Mouse (Mus musculus) limb, embryonic 13.5 days (tissue): ENCODE data around the gene Aldh3a1. TPM values are rescaled to one million over a fixed set of nuclear protein-coding genes. Genes with fewer than 3 reads are reported as not detected.
"Not testable (repeated sequence)": the region's sequence is repeated elsewhere in the genome, so short reads cannot be mapped to it uniquely, and the experiment has no call there.

Experiments used
- ATAC-seq: fragments of 200-750 bp; cut with Nextera tagmentation; 2 replicates; pipeline ENCODE4 v1.8.0; 2017; ENCODE audit warnings: low read depth, moderate number of reproducible peaks, moderate TSS enrichment; ENCODE audit not compliant: low FRiP score
- H3K27ac ChIP-seq: fragments of 300-500 bp; sonication (generic); 2 replicates; pipeline ENCODE4 v1.5.1; 2015; ENCODE audit warnings: inconsistent platforms, mild to moderate bottlenecking, moderate library complexity
- H3K27me3 ChIP-seq: fragments of 300-500 bp; sonication (generic); 2 replicates; pipeline ENCODE4 v1.6.1; 2015; ENCODE audit warnings: mild to moderate bottlenecking, inconsistent platforms
- H3K36me3 ChIP-seq: fragments of 300-500 bp; sonication (generic); 2 replicates; pipeline ENCODE4 v1.6.1; 2015; ENCODE audit warnings: inconsistent platforms, mild to moderate bottlenecking, moderate library complexity
- H3K4me1 ChIP-seq: fragments of 300-500 bp; sonication (generic); 2 replicates; pipeline ENCODE4 v1.6.1; 2015; ENCODE audit warnings: inconsistent platforms
- H3K4me2 ChIP-seq: fragments of 300-500 bp; sonication (generic); replicated peaks from 2 replicates; pipeline ENCODE4 v1.6.1; 2015; ENCODE audit warnings: inconsistent platforms, mild to moderate bottlenecking, moderate library complexity
- H3K4me3 ChIP-seq: fragments of 300-500 bp; sonication (generic); 2 replicates; pipeline ENCODE4 v1.5.1; 2015; ENCODE audit warnings: moderate library complexity, mild to moderate bottlenecking, inconsistent platforms
- H3K9ac ChIP-seq: fragments of 300-500 bp; sonication (generic); 2 replicates; pipeline ENCODE4 v1.6.1; 2015; ENCODE audit warnings: mild to moderate bottlenecking, inconsistent platforms
- H3K9me3 ChIP-seq: fragments of 300-500 bp; sonication (generic); 2 replicates; pipeline ENCODE4 v1.6.1; 2016; ENCODE audit warnings: inconsistent platforms
- WGBS: fragments of 180-500 bp; shearing (Covaris S2); methylation state at CpG from one replicate; pipeline ENCODE4 v1.1.7; 2015; 5-methylcytosine and 5-hydroxymethylcytosine counted together
- polyA plus RNA-seq: library from polyadenylated mRNA; unstranded; fragments of >200 nt; fragmentation: Nextera tagmentation; extraction: Ambion mirVana; gene quantifications from 2 replicates; pipeline ENCODE4 v1.2.1, GENCODE M21; 2015

Aldh3a1 gene
- 0.36 and 0.43 TPM in 2 replicates for polyA plus RNA-seq

DNA sequence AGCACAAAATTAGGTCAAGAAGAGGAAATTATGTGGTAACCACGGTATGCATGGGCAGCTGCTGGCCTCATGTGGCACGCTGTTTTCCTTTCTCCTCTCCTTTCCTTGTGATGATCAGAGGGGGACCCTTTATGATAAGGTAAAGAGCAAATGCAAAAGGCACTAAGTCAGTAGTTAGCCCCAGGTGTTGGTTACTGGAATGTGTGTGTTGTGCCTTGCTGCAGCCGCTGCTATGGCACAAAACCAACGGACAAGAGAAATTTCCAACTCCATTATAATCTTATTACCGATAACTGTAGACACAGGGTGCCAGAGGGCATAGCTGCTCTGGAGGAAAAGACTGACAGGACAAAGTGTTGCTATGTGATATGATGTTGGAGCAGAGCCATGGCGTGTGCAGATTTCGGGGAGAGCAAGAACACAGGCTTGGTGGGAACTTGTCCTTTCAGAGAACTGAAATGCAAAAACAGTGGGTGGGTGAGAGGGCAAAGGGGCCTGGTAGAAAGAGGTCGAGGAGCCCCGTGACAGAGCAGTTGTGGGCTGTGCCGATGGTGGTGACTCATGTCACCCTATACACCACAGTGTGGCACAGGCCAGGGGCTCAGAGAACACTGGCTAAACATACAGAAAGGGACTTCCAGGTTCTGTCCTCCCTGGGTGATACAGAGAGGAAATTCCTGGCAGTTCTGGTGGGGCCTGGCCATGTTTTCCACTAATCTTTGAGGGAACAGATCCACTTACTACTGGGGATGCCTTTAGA, at the start of gene Aldh3a1:
Gene Aldh3a1 (plus strand): TSS at position 51 of the 760 bp plus-strand sequence.
- Histone ChIP-seq H3K27ac (peak within 1 kb of the TSS; percentile 56), H3K9ac (0 out of 2 replicates have a peak within 1 kb of the TSS, but pooled peaks have one; percentile 8), H3K4me2 (no peak within 1 kb of the TSS), H3K4me1 (peaks cover 29% of the 10 kb centered on the region), H3K9me3 (no peaks in the 10 kb centered on the region), H3K36me3 (no peaks in the 10 kb centered on the region), H3K4me3 (no peak within 1 kb of the TSS), H3K27me3 (peaks cover 19% of the 10 kb centered on the region)
- no peak for ATAC-seq
- 34% methylated on average over 10 of the region's 10 CpGs for WGBS

- Histone ChIP-seq H3K36me3 (peaks cover 100% of the 10 kb centered on the region), H3K4me1 (no peaks in the 10 kb centered on the region), H3K4me3 (no peak overlapping the region), H3K27ac (no peak overlapping the region), H3K27me3 (no peaks in the 10 kb centered on the region), H3K9me3 (no peaks in the 10 kb centered on the region), H3K4me2 (no peak overlapping the region), H3K9ac (no peak overlapping the region)
- ATAC-seq = no peak
- 85% methylated on average over 3 of the region's 3 CpGs for WGBS
Measured at GRCm38 (mm10) chr11:61158141-61158540, 49.2 kb upstream of the Aldh3a1 start.

GRCm38 (mm10) chr11:61159796-61160732, 47.3 kb upstream of the Aldh3a1 start:
- Histone ChIP-seq H3K36me3 (peaks cover 100% of the 10 kb centered on the region), H3K4me1 (no peaks in the 10 kb centered on the region), H3K9me3 (no peaks in the 10 kb centered on the region), H3K4me3 (no peak overlapping the region), H3K27ac (no peak overlapping the region), H3K9ac (no peak overlapping the region), H3K27me3 (no peaks in the 10 kb centered on the region), H3K4me2 (no peak overlapping the region)
- ATAC-seq = no peak
- 83% methylated on average over 11 of the region's 11 CpGs for WGBS

GRCm38 (mm10) chr11:61161121-61161520, 46.2 kb upstream of the Aldh3a1 start:
- no peak overlapping the region for H3K27ac ChIP-seq
- no peaks in the 10 kb centered on the region for H3K9me3 ChIP-seq
- no peak overlapping the region for H3K9ac ChIP-seq
- H3K4me1 ChIP-seq = no peaks in the 10 kb centered on the region
- WGBS = 91% methylated on average over 13 of the region's 13 CpGs
- H3K4me2 ChIP-seq = no peak overlapping the region
- peaks cover 100% of the 10 kb centered on the region for H3K36me3 ChIP-seq
- no peak overlapping the region for H3K4me3 ChIP-seq
- H3K27me3 ChIP-seq = no peaks in the 10 kb centered on the region
- ATAC-seq = no peak

DNA sequence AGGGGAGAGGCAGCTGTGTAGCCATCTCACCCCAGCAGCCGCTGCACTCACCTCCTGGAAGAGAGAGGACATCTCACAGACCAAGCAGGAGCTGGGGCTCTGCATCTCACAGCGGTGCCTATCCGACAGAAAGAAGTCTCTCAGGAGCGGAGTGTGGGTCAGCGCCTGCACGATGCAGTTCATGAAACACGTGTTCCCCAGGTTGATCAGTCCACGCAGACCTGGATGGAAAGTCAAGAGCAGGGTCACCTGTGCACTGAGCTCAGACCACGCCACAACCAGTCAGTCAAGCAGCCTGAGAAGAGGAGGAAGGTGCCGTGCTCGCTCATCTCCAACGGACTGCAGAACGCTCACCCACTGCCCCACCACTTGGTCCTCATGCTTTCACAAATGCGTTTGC, 44.6 kb upstream of the Aldh3a1 start:
- H3K36me3 ChIP-seq = peaks cover 100% of the 10 kb centered on the region
- no peak overlapping the region for H3K27ac ChIP-seq
- no peaks in the 10 kb centered on the region for H3K4me1 ChIP-seq
- no peak overlapping the region for H3K4me3 ChIP-seq
- H3K27me3 ChIP-seq = no peaks in the 10 kb centered on the region
- H3K9ac ChIP-seq = no peak overlapping the region
- 97% methylated on average over 14 of the region's 14 CpGs for WGBS
- no peaks in the 10 kb centered on the region for H3K9me3 ChIP-seq
- ATAC-seq = no peak
- H3K4me2 ChIP-seq = no peak overlapping the region

DNA sequence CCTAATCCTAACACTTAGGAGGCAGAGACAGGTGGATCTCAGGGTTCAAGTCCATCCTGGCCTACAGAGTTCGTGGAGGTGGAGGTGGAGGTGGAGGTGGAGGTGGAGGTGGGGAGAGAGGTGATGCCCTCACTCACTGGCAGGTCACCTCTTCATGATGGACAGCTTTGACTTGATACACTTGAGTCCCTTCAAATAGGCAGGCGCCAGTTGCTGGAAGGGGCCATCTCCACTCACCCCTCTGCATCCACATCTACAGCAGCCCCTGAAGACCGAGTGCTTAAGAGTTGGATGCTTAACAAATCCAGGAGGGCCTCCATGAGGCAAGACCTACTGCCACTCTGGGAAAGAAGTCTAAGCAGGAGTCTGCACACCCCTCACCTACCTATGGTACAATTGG, 44.0 kb upstream of the Aldh3a1 start:
- Histone ChIP-seq H3K4me2 (no peak overlapping the region), H3K27ac (no peak overlapping the region), H3K27me3 (no peaks in the 10 kb centered on the region), H3K4me3 (no peak overlapping the region), H3K4me1 (no peaks in the 10 kb centered on the region), H3K36me3 (peaks cover 99% of the 10 kb centered on the region), H3K9ac (no peak overlapping the region), H3K9me3 (no peaks in the 10 kb centered on the region)
- WGBS = 88% methylated on average over 3 of the region's 3 CpGs
- no peak for ATAC-seq

DNA sequence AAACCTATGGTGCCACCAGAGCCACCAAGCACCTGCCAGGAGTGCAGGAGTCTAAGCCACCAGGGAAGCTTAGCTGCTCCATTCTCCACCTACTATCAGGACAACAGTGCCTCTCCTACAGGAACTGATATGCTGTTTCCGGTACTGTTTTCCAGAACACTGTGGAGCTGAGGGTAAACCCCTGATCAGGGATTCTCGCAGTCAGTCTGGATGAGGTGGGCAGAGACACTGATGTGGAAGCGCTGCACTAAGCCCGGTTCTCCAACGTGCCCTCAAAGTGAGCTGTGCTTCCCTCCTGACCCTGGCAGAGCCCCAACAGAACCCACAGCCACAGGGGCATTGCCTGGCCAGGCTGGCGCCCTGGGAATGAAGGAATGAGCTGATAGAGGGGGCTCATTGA, 43.0 kb upstream of the Aldh3a1 start:
- no peaks in the 10 kb centered on the region for H3K27me3 ChIP-seq
- no peak overlapping the region for H3K4me2 ChIP-seq
- H3K4me1 ChIP-seq = no peaks in the 10 kb centered on the region
- H3K9me3 ChIP-seq = no peaks in the 10 kb centered on the region
- no peak overlapping the region for H3K27ac ChIP-seq
- no peak for ATAC-seq
- peaks cover 89% of the 10 kb centered on the region for H3K36me3 ChIP-seq
- WGBS = 95% methylated on average over 6 of the region's 6 CpGs
- H3K4me3 ChIP-seq = no peak overlapping the region
- no peak overlapping the region for H3K9ac ChIP-seq

DNA sequence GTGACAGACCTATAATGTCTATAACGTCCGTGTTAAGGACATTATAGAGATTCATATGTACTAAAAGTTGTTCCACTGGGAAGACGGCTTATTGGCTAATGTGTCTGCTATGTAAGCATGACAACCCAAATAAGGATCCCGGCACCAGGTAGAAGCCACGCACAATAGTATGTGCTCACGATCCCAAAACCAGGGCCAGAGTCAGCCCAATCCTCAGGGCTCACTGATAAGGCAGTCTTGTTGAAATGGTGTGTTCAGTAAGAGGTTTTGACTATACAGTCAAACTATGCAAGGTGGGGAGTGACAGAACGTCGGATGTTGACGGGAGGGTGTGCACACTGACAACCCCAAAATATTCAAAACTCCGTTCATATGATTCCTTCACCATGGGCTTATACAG, 42.5 kb upstream of the Aldh3a1 start:
- Histone ChIP-seq H3K4me1 (no peaks in the 10 kb centered on the region), H3K27me3 (no peaks in the 10 kb centered on the region), H3K9ac (no peak overlapping the region), H3K9me3 (no peaks in the 10 kb centered on the region), H3K27ac (no peak overlapping the region), H3K36me3 (peaks cover 84% of the 10 kb centered on the region), H3K4me2 (no peak overlapping the region), H3K4me3 (no peak overlapping the region)
- WGBS = 97% methylated on average over 10 of the region's 10 CpGs
- ATAC-seq = no peak

- Histone ChIP-seq H3K36me3 (peaks cover 36% of the 10 kb centered on the region), H3K9me3 (no peaks in the 10 kb centered on the region), H3K4me3 (no peak overlapping the region), H3K4me1 (peaks cover 35% of the 10 kb centered on the region), H3K27me3 (no peaks in the 10 kb centered on the region), H3K4me2 (no peak overlapping the region), H3K9ac (no peak overlapping the region), H3K27ac (no peak overlapping the region)
- no peak for ATAC-seq
- 81% methylated on average over 5 of the region's 5 CpGs for WGBS
Measured at GRCm38 (mm10) chr11:61170184-61170583, 37.2 kb upstream of the Aldh3a1 start.

GRCm38 (mm10) chr11:61173477-61173876, 33.9 kb upstream of the Aldh3a1 start:
- H3K27me3 ChIP-seq, H3K36me3 ChIP-seq, H3K9me3 ChIP-seq, H3K27ac ChIP-seq, ATAC-seq: not testable (repeated sequence)
- H3K4me1 ChIP-seq = peaks cover 35% of the 10 kb centered on the region
- H3K4me3 ChIP-seq = peak overlapping the region; percentile 99
- WGBS = 38% methylated on average over 15 of the region's 15 CpGs
- H3K9ac ChIP-seq = peak overlapping the region; percentile 96
- peak overlapping the region; percentile 71 for H3K4me2 ChIP-seq

DNA sequence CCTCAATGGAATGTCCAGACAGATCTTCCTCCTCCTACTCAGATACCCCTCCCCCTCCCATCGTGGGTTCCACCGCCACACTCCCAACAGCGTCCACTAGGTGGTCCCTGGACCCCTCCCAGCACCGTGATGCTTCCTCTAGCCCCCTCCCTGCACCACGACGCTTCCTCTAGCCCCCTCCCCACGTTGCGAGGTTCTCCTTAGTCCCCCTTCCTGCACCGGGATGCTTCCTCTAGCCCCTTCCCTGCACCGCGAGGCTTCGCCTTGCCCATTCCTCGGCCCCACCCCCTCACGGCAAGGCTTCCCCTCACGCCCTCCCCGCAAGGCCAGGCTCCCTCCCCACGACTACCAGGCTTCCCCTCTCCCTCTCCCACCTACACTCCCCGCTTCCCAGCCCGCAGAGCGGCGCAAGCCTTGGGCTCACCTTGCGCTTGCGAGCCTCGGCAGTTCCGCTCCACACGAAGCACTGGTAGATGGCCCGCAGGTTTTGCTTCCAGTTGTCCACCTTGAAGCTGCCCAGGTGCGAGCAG, 33.0 kb upstream of the Aldh3a1 start:
- peak overlapping the region; percentile 96 for H3K9ac ChIP-seq
- H3K9me3 ChIP-seq = no peaks in the 10 kb centered on the region
- H3K4me1 ChIP-seq = peaks cover 35% of the 10 kb centered on the region
- peak; percentile 16 for ATAC-seq
- peak overlapping the region; percentile 99 for H3K4me3 ChIP-seq
- no peaks in the 10 kb centered on the region for H3K27me3 ChIP-seq
- H3K36me3 ChIP-seq = peaks cover 5% of the 10 kb centered on the region; the same call in 1 of the 2 replicates
- H3K4me2 ChIP-seq = peak overlapping the region; percentile 71
- peak overlapping the region; percentile 95 for H3K27ac ChIP-seq
- under 1% methylated on average over 28 of the region's 28 CpGs for WGBS
